Mouse (Mus musculus): ENCODE measurements around the gene Sim1. TPM values are rescaled to one million over a fixed set of nuclear protein-coding genes. Genes with fewer than 3 reads are reported as not detected.

The Sim1 gene
- polyA plus RNA-seq, 1 experiment, result 0.30 TPM

DNA sequence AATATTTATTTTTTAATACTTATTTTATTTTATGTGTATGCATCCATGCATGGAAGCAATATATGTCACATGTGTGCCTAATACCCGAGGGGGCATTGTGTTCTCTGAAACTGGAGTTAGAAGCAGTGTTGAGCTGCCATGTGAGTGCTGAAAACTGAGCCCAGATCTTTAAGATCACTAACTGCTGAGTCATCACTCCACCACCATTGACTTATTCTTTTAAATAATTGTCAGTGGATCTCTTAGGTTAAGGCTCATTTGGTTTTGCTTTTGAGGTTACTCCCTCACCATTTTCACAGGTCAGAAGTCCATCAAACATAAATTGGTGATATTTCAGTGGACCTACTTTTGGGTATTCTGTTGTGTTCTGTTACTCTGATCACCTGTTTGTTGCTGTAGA, 79.1 kb downstream of the Sim1 start:
- H3K9ac ChIP-seq (ENCODE audit: low read depth, poor library complexity, severe bottlenecking), result no peak overlapping the region
- H3K36me3 ChIP-seq (ENCODE audit: control insufficient read depth, insufficient read depth, low read length, poor library complexity, severe bottlenecking), result no peaks in the 10 kb centered on the region
- TF ChIP-seq POLR2A (IDR thresholded peaks at IDR 0.05; ENCODE audit: insufficient read depth, low read length) (no peak), EP300 (IDR thresholded peaks at IDR 0.05; ENCODE audit: insufficient read depth, low read depth, low read length) (no peak), CTCF (IDR thresholded peaks at IDR 0.05; ENCODE audit: low read depth, low read length) (no peak)
- no peaks in the 10 kb centered on the region for H3K9me3 ChIP-seq (replicated peaks; ENCODE audit: control insufficient read depth, insufficient read depth, low read length, poor library complexity, severe bottlenecking)
- no peaks in the 10 kb centered on the region for H3K4me1 ChIP-seq (ENCODE audit: control insufficient read depth, insufficient read depth, low read length)
- H3K27ac ChIP-seq (ENCODE audit: insufficient read depth, low read length), result no peak overlapping the region
- H3K27me3 ChIP-seq (ENCODE audit: control insufficient read depth, insufficient read depth, low read length, poor library complexity, severe bottlenecking), result no peaks in the 10 kb centered on the region
- no peak overlapping the region for H3K4me3 ChIP-seq (ENCODE audit: low read depth, low read length)

DNA sequence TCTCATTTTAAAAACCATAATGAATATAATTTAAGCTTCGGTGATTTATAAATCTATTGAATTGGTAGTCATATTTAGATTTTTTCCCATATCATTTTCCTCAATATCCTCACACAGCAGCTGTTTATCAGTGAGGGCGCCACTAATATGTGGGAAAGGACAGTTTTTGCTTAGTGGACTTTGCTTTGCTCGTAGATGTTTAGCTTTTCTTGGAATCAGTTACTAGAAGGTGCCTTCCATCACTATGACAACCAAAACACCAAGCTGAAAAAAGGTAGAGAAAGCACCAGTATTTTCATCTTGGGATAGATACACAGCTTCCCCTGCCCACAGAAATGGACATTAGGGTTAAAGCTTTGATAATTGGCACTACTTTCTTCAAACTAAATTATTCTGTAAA, 87.3 kb downstream of the Sim1 start:
- Histone ChIP-seq H3K27ac (ENCODE audit: insufficient read depth, low read length) (no peak overlapping the region), H3K4me1 (ENCODE audit: control insufficient read depth, insufficient read depth, low read length) (no peaks in the 10 kb centered on the region), H3K4me3 (ENCODE audit: low read depth, low read length) (no peak overlapping the region), H3K9ac (ENCODE audit: low read depth, poor library complexity, severe bottlenecking) (no peak overlapping the region), H3K9me3 (replicated peaks; ENCODE audit: control insufficient read depth, insufficient read depth, low read length, poor library complexity, severe bottlenecking) (no peaks in the 10 kb centered on the region), H3K36me3 (ENCODE audit: control insufficient read depth, insufficient read depth, low read length, poor library complexity, severe bottlenecking) (no peaks in the 10 kb centered on the region), H3K27me3 (ENCODE audit: control insufficient read depth, insufficient read depth, low read length, poor library complexity, severe bottlenecking) (no peaks in the 10 kb centered on the region)
- TF ChIP-seq EP300 (IDR thresholded peaks at IDR 0.05; ENCODE audit: insufficient read depth, low read depth, low read length) (no peak), CTCF (IDR thresholded peaks at IDR 0.05; ENCODE audit: low read depth, low read length) (no peak), POLR2A (IDR thresholded peaks at IDR 0.05; ENCODE audit: insufficient read depth, low read length) (no peak)

DNA sequence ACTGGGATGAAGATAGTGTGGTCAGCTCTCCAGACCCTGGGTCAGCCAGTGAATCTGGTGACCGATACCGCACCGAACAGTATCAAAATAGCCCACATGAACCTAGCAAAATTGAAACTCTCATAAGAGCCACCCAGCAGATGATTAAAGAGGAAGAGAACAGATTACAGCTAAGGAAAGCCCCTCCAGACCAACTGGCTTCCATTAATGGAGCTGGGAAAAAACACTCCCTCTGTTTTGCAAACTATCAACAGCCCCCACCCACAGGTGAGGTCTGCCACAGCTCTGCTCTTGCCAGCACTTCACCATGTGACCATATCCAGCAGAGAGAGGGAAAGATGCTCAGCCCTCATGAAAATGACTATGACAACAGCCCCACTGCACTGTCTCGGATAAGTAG, 89.1 kb downstream of the Sim1 start:
- no peaks in the 10 kb centered on the region for H3K27me3 ChIP-seq (ENCODE audit: control insufficient read depth, insufficient read depth, low read length, poor library complexity, severe bottlenecking)
- H3K4me3 ChIP-seq (ENCODE audit: low read depth, low read length), result no peak overlapping the region
- no peak overlapping the region for H3K27ac ChIP-seq (ENCODE audit: insufficient read depth, low read length)
- TF ChIP-seq POLR2A (IDR thresholded peaks at IDR 0.05; ENCODE audit: insufficient read depth, low read length) (no peak), CTCF (IDR thresholded peaks at IDR 0.05; ENCODE audit: low read depth, low read length) (no peak), EP300 (IDR thresholded peaks at IDR 0.05; ENCODE audit: insufficient read depth, low read depth, low read length) (no peak)
- no peak overlapping the region for H3K9ac ChIP-seq (ENCODE audit: low read depth, poor library complexity, severe bottlenecking)
- H3K9me3 ChIP-seq (replicated peaks; ENCODE audit: control insufficient read depth, insufficient read depth, low read length, poor library complexity, severe bottlenecking), result no peaks in the 10 kb centered on the region
- H3K4me1 ChIP-seq (ENCODE audit: control insufficient read depth, insufficient read depth, low read length), result no peaks in the 10 kb centered on the region
- no peaks in the 10 kb centered on the region for H3K36me3 ChIP-seq (ENCODE audit: control insufficient read depth, insufficient read depth, low read length, poor library complexity, severe bottlenecking)

DNA sequence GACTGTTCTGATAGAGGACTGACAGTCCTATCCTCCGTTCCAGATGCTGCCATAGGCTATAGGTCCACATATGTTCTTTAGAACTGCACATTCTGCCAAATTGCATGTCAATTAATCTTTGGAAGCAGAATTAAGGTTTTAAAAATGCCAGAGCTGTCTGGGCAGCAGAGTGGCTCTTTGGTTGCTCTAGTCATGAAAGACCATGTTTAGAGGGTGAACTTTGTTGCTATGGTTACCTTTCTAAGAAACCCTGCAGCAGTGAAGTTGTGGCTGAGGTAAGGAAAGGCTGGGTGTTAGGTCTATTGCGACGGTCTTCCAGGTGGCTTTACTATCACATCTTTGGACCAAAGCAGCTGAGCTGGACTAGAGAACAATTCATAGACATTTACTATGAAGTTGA, 113.2 kb downstream of the Sim1 start:
- Histone ChIP-seq H3K9ac (ENCODE audit: low read depth, poor library complexity, severe bottlenecking) (no peak overlapping the region), H3K27ac (ENCODE audit: insufficient read depth, low read length) (no peak overlapping the region), H3K4me3 (ENCODE audit: low read depth, low read length) (no peak overlapping the region), H3K4me1 (ENCODE audit: control insufficient read depth, insufficient read depth, low read length) (no peaks in the 10 kb centered on the region), H3K27me3 (ENCODE audit: control insufficient read depth, insufficient read depth, low read length, poor library complexity, severe bottlenecking) (no peaks in the 10 kb centered on the region), H3K36me3 (ENCODE audit: control insufficient read depth, insufficient read depth, low read length, poor library complexity, severe bottlenecking) (no peaks in the 10 kb centered on the region), H3K9me3 (replicated peaks; ENCODE audit: control insufficient read depth, insufficient read depth, low read length, poor library complexity, severe bottlenecking) (no peaks in the 10 kb centered on the region)
- TF ChIP-seq EP300 (IDR thresholded peaks at IDR 0.05; ENCODE audit: insufficient read depth, low read depth, low read length) (no peak), POLR2A (IDR thresholded peaks at IDR 0.05; ENCODE audit: insufficient read depth, low read length) (no peak), CTCF (IDR thresholded peaks at IDR 0.05; ENCODE audit: low read depth, low read length) (no peak)

DNA sequence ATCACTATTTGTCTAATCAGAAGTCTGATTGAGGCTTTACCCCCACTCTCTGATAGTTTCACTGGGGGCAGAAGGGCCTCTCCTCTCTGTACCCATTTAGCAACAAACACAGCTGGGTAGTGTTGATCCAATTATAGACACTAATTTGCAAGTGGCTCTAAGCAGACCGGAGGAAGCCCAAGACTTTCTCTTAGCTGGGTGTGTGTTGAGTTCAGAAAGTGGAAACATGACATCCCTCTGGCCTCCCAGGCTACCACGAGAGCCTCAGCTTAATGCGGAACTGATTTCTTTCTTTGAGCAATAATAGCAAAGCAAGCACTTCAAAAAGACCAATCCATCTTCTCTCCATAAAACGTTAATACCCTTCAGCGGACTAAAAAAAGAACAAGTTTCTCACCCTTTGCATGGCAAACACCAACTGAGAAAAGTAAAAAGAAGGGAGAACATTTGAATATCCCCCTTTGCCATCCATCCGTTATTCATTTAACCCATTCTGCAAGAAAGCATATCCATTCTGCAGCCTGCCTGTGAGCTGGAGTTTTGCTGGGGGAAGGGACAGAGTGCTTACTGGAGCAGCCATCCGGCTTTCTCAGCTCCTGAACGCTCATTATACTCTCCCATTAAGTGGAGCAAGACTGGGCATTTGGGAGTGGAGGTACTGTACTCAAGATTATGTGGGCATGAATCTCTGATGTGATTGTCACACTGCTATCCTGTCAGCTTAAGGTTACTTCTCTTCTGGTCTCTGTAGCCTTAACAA, 117.0 kb downstream of the Sim1 start:
- Histone ChIP-seq H3K4me3 (ENCODE audit: low read depth, low read length) (no peak overlapping the region), H3K9ac (ENCODE audit: low read depth, poor library complexity, severe bottlenecking) (no peak overlapping the region), H3K36me3 (ENCODE audit: control insufficient read depth, insufficient read depth, low read length, poor library complexity, severe bottlenecking) (no peaks in the 10 kb centered on the region), H3K27me3 (ENCODE audit: control insufficient read depth, insufficient read depth, low read length, poor library complexity, severe bottlenecking) (no peaks in the 10 kb centered on the region), H3K27ac (ENCODE audit: insufficient read depth, low read length) (no peak overlapping the region), H3K9me3 (replicated peaks; ENCODE audit: control insufficient read depth, insufficient read depth, low read length, poor library complexity, severe bottlenecking) (no peaks in the 10 kb centered on the region), H3K4me1 (ENCODE audit: control insufficient read depth, insufficient read depth, low read length) (no peaks in the 10 kb centered on the region)
- TF ChIP-seq CTCF (IDR thresholded peaks at IDR 0.05; ENCODE audit: low read depth, low read length) (no peak), POLR2A (IDR thresholded peaks at IDR 0.05; ENCODE audit: insufficient read depth, low read length) (no peak), EP300 (IDR thresholded peaks at IDR 0.05; ENCODE audit: insufficient read depth, low read depth, low read length) (no peak)

DNA sequence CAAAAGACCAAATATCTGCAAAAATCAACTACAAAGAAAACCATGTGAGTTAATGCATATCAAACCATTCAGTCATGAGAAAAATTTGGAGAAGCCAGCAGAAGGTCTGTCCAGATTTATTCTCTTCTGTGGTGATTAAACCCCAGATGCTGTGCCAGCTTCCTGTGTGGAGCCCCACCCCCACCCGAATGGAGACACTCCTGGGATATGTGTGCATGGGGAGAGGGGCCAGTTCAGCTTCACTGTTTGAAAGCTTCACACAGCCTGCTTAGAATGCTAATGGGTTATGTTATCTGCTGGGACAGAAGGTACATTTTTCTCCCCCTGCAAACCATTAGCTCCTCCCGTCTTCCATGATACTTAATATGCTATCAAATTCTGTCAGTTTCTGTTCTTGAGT, 120.3 kb downstream of the Sim1 start:
- H3K4me1 ChIP-seq (ENCODE audit: control insufficient read depth, insufficient read depth, low read length), result no peaks in the 10 kb centered on the region
- no peaks in the 10 kb centered on the region for H3K27me3 ChIP-seq (ENCODE audit: control insufficient read depth, insufficient read depth, low read length, poor library complexity, severe bottlenecking)

More for the DNA sequence above, 120.3 kb downstream of the Sim1 start:
- Histone ChIP-seq H3K9me3 (replicated peaks; ENCODE audit: control insufficient read depth, insufficient read depth, low read length, poor library complexity, severe bottlenecking) (no peaks in the 10 kb centered on the region), H3K36me3 (ENCODE audit: control insufficient read depth, insufficient read depth, low read length, poor library complexity, severe bottlenecking) (no peaks in the 10 kb centered on the region), H3K9ac (ENCODE audit: low read depth, poor library complexity, severe bottlenecking) (no peak overlapping the region), H3K4me3 (ENCODE audit: low read depth, low read length) (no peak overlapping the region), H3K27ac (ENCODE audit: insufficient read depth, low read length) (no peak overlapping the region)
- TF ChIP-seq CTCF (IDR thresholded peaks at IDR 0.05; ENCODE audit: low read depth, low read length) (no peak), EP300 (IDR thresholded peaks at IDR 0.05; ENCODE audit: insufficient read depth, low read depth, low read length) (no peak), POLR2A (IDR thresholded peaks at IDR 0.05; ENCODE audit: insufficient read depth, low read length) (no peak)
